8 mouse cellular contexts compared by ENCODE assay signal in the genomic region with DNA sequence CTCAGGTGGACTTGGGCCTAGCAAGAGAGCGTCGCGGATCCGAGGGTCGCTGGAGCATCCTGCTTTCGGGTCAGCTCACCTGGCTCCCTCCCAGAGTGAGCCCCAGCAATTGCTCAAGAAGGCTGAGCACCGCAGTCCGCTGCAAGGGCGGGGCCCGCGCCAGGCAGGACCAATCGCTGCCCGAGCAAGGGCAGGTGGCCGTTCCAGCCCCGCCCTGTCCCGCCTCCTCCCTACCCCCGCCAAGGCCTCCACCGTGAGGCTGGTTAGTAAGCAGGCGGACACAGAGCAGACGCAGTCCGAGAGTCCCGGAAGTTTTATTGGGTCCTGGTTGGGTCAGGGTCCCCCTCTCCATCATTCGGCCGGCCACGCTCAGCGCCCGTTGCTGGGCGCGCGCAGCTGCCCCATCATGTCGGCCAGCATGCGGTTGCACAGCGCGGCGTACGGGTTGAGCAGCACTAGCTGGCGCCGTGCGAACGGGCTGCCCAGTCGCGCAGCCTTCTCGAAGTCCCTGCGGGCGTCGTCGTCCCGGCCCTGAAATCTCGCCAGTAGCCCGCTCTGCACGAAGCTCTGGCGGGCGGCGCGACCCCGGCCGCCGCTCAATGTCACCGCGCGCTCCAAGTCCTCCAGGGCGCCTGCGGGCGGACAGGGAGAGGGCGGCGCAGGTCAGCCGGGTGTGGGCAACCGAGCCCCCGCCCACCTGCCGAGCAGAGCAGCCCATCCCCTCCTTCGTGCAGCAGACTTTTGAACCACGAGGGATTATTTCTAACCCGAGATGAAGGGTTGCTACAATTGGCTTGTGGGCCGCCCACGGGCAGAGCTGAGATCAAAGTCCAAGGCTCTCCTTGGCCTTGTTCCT. TPM values are rescaled to one million over a fixed set of nuclear protein-coding genes. Genes with fewer than 3 reads are reported as not detected.
DNase-seq lines count a peak whose midpoint lies in the region; ATAC-seq lines count a peak whose summit lies in the region.

Gene Tmem25, minus strand, starts transcription at position 206 of the 856 bp plus-strand sequence.

- DNase-seq in adrenal gland, adult 8-10 months = peak; percentile 87
- peak; percentile 59 for DNase-seq in embryo, embryonic 11.5 days (ENCODE audit: low read depth, low spot score)
- DNase-seq in gastrocnemius, postnatal 25 days = peak; percentile 87
- peak; percentile 92 for DNase-seq in intestine, embryonic 14.5 days (ENCODE audit: low spot score)
- peak; percentile 85 to 91 for DNase-seq in left cerebral cortex, postnatal 10 days (ENCODE audit: extremely low spot score in 1 of 2, low spot score in 2 of 2)
- DNase-seq in right cerebral cortex, postnatal 14 days = peak; percentile 88
- DNase-seq in urinary bladder, postnatal 25 days (ENCODE audit: low spot score) = peak; percentile 76

- peak; percentile 96 for ATAC-seq in intestine, embryonic 14.5 days (replicated peaks; ENCODE audit: low FRiP score, low TSS enrichment, low read depth)
- peak; percentile 96 for ATAC-seq in megakaryocyte progenitor cell, adult 5-6 weeks (replicated peaks; ENCODE audit: poor library complexity)

- H3K9me3 ChIP-seq in intestine, embryonic 14.5 days (ENCODE audit: control insufficient read depth, low read length) = no peaks in the 10 kb centered on the region

- H3K9ac ChIP-seq in intestine, embryonic 14.5 days (ENCODE audit: low read length) = peak within 1 kb of the TSS; percentile 54

- peaks cover 7% of the 10 kb centered on the region; the same call in 1 of the 2 replicates for H3K27me3 ChIP-seq in intestine, embryonic 14.5 days (replicated peaks; ENCODE audit: control insufficient read depth, insufficient read depth, low read length)

- H3K27ac ChIP-seq in intestine, embryonic 14.5 days (ENCODE audit: low read depth) = peak within 1 kb of the TSS; percentile 83

- intact Hi-C loops in left cerebral cortex, postnatal 10 days (cut with DNase I) = no loop called here

- H3K4me3 ChIP-seq in intestine, embryonic 14.5 days (ENCODE audit: low read depth, low read length) = peak within 1 kb of the TSS; percentile 63

- peaks cover 5% of the 10 kb centered on the region for H3K4me1 ChIP-seq in intestine, embryonic 14.5 days (replicated peaks; ENCODE audit: control insufficient read depth, insufficient read depth, low read length)

- peak within 1 kb of the TSS; percentile 88 for H3K4me2 ChIP-seq in intestine, embryonic 14.5 days (ENCODE audit: low read length)

- H3K36me3 ChIP-seq in intestine, embryonic 14.5 days (ENCODE audit: control insufficient read depth, insufficient read depth, low read length) = no peaks in the 10 kb centered on the region; the same call in 1 of the 2 replicates

- WGBS in intestine, embryonic 14.5 days = under 1% methylated on average over 75 of the region's 75 CpGs

RNA-seq across cellular contexts. Expression of gene Tmem25, which starts in this region (rescaled TPM):
- 10 to 100 TPM in 1 of 4 experiments, 1 to 10 TPM in 3; 8.7 to 15.3 (median 9.4) TPM for total RNA-seq in adrenal gland, adult 8-10 months (2022)
- 1 to 10 TPM; 7.9 to 9.0 TPM for total RNA-seq in gastrocnemius, postnatal 25 days (2021)
- 3.3 and 3.9 TPM in 2 replicates for polyA plus RNA-seq in intestine, embryonic 14.5 days (2014; fragmentation: Nextera tagmentation; extraction: Ambion mirVana)
- total RNA-seq in left cerebral cortex, postnatal 10 days (2021) = 10 to 100 TPM; 31.3 to 31.6 TPM
- total RNA-seq in megakaryocyte progenitor cell, adult 5-6 weeks (2015) = 0.10 and 0.32 TPM in 2 replicates
- not detected in 2 replicates for total RNA-seq in megakaryocyte progenitor cell, adult 5-6 weeks (2017)

Comparison
In these comparisons a context has a peak if more than half of its experiments do, and no peak if none do; other contexts are left out.
1. Peak in every context shown above with its lines: DNase-seq, ATAC-seq, H3K4me3 ChIP-seq and H3K27ac ChIP-seq.
2. RNA of gene Tmem25 (total RNA-seq): 31.3 to 31.6 TPM in left cerebral cortex, postnatal 10 days, 8.7 to 15.3 TPM in adrenal gland, adult 8-10 months and 7.9 to 9.0 TPM in gastrocnemius, postnatal 25 days; 0.10 to 0.32 TPM in megakaryocyte progenitor cell, adult 5-6 weeks; every median in the first group is over 4 times any median in the second.
3. Peak in ATAC-seq in megakaryocyte progenitor cell, adult 5-6 weeks; RNA of the gene not detected or under 1 TPM.